Mouse (Mus musculus) intestine, embryonic 14.5 days (tissue): Measurements from ENCODE around the gene Synpr. TPM values are rescaled to one million over a fixed set of nuclear protein-coding genes. Genes with fewer than 3 reads are reported as not detected.

Experiments used
- ATAC-seq: fragments of 200-750 bp; cut with Nextera tagmentation; replicated peaks from 2 replicates; pipeline ENCODE4 v1.8.0; 2017; ENCODE audit warnings: low read depth, moderate number of reproducible peaks, moderate TSS enrichment, moderate library complexity; ENCODE audit not compliant: low FRiP score, low TSS enrichment
- DNase-seq: peaks from one replicate; pipeline ENCODE4 v3.0.0-alpha.2; 2018; ENCODE audit warnings: low spot score
- H3K27ac ChIP-seq: fragments of 300-500 bp; sonication (generic); 2 replicates; pipeline ENCODE4 v1.5.1; 2014; ENCODE audit warnings: low read depth, mild to moderate bottlenecking, control low read depth
- H3K27me3 ChIP-seq: fragments of 300-500 bp; sonication (generic); replicated peaks from 2 replicates; pipeline ENCODE4 v1.6.1; 2014; ENCODE audit warnings: low read length, control low read depth; ENCODE audit not compliant: control insufficient read depth, insufficient read depth
- H3K36me3 ChIP-seq: fragments of 300-500 bp; sonication (generic); 2 replicates; pipeline ENCODE4 v1.6.1; 2014; ENCODE audit warnings: low read length, control low read depth; ENCODE audit not compliant: control insufficient read depth, insufficient read depth
- H3K4me1 ChIP-seq: fragments of 300-500 bp; sonication (generic); replicated peaks from 2 replicates; pipeline ENCODE4 v1.6.1; 2014; ENCODE audit warnings: low read length, control low read depth, mixed read lengths; ENCODE audit not compliant: control insufficient read depth, insufficient read depth
- H3K4me2 ChIP-seq: fragments of 300-500 bp; sonication (generic); 2 replicates; pipeline ENCODE4 v1.6.1; 2014; ENCODE audit warnings: low read length
- H3K4me3 ChIP-seq: fragments of 300-500 bp; sonication (generic); 2 replicates; pipeline ENCODE4 v1.5.1; 2014; ENCODE audit warnings: low read depth, low read length, control low read depth, mixed read lengths
- H3K9ac ChIP-seq: fragments of 300-500 bp; sonication (generic); 2 replicates; pipeline ENCODE4 v1.6.1; 2014; ENCODE audit warnings: mild to moderate bottlenecking, low read length
- H3K9me3 ChIP-seq: fragments of 300-500 bp; sonication (generic); 2 replicates; pipeline ENCODE4 v1.6.1; 2016; ENCODE audit warnings: low read length, control low read depth; ENCODE audit not compliant: control insufficient read depth
- WGBS: fragments of 180-500 bp; shearing (Covaris S2); extraction: QIAGEN DNeasy Blood & Tissue Kit; methylation state at CpG from one replicate; pipeline ENCODE4 v1.1.7; 2014; 5-methylcytosine and 5-hydroxymethylcytosine counted together
- polyA plus RNA-seq: library from polyadenylated mRNA; unstranded; fragments of >200 nt; fragmentation: Nextera tagmentation; extraction: Ambion mirVana; gene quantifications from 2 replicates; pipeline ENCODE4 v1.2.1, GENCODE M21; 2014

The Synpr gene
- polyA plus RNA-seq, 1 experiment from 2014 or later: 4.3 TPM

GRCm38 (mm10) chr14:13361184-13361583 lies 76.6 kb downstream of the Synpr start:
- Histone ChIP-seq H3K9ac (no peak overlapping the region), H3K9me3 (no peaks in the 10 kb centered on the region), H3K4me3 (no peak overlapping the region), H3K4me2 (no peak overlapping the region), H3K4me1 (no peaks in the 10 kb centered on the region), H3K27ac (no peak overlapping the region), H3K36me3 (no peaks in the 10 kb centered on the region), H3K27me3 (no peaks in the 10 kb centered on the region)
- DNase-seq (no peak), ATAC-seq (no peak)

DNA sequence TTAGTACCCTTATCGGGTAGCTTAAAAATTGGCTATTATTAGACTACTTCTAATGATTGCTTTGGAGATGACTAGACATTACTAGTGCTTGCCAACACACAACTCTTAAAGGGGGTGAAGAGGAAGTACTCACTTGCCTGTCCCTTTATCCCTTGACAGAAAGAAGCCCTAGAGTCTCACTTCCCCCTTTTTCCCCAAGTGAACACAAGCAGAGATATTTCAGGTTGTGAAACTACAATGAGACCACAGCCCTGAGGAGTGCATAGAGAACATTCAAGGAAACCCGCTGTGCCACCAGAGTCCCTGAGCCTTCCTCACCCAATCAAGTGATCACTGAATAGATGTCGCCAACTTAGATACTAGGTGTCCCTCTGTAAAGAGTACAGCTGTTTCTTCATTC lies 77.1 kb downstream of the Synpr start:
- no peak overlapping the region for H3K27ac ChIP-seq
- WGBS: 89% methylated on average over 3 of the region's 3 CpGs
- H3K36me3 ChIP-seq: no peaks in the 10 kb centered on the region
- no peaks in the 10 kb centered on the region for H3K9me3 ChIP-seq
- H3K4me1 ChIP-seq: no peaks in the 10 kb centered on the region
- no peak overlapping the region for H3K9ac ChIP-seq
- DNase-seq (no peak), ATAC-seq (no peak)
- H3K4me2 ChIP-seq: no peak overlapping the region
- H3K27me3 ChIP-seq: no peaks in the 10 kb centered on the region
- H3K4me3 ChIP-seq: no peak overlapping the region

- 75% methylated on average over 3 of the region's 3 CpGs for WGBS
- H3K4me3 ChIP-seq: no peak overlapping the region
- no peak overlapping the region for H3K9ac ChIP-seq
- no peak for DNase-seq
- no peaks in the 10 kb centered on the region for H3K4me1 ChIP-seq
- no peaks in the 10 kb centered on the region for H3K9me3 ChIP-seq
- H3K27ac ChIP-seq: no peak overlapping the region
- no peak for ATAC-seq
- H3K4me2 ChIP-seq: no peak overlapping the region
- H3K36me3 ChIP-seq: no peaks in the 10 kb centered on the region
- H3K27me3 ChIP-seq: no peaks in the 10 kb centered on the region
Measured at GRCm38 (mm10) chr14:13368309-13368708, 83.7 kb downstream of the Synpr start.

DNA sequence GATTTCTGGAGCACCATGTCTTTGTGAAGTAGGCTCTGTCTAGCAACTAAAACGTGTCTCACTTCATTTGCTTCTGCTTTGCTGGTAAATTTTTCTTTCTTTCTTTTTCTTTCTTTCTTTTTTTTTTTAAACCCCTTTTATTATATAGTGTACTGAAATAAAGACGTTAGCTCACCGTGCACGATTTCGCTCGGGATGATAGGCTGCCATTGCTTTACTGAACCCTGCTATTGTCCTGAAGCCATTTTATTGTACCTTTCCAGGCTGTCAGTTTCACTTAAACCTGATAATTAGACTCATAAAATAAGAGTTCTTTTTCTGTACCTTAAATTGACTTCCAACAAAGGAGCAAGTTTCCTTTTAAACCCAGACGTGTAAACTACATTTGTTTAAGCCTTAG lies 104.5 kb downstream of the Synpr start:
- no peak overlapping the region for H3K9ac ChIP-seq
- no peak overlapping the region for H3K4me2 ChIP-seq
- no peaks in the 10 kb centered on the region for H3K9me3 ChIP-seq
- 65% methylated on average over 7 of the region's 7 CpGs for WGBS
- DNase-seq (no peak), ATAC-seq (no peak)
- no peaks in the 10 kb centered on the region for H3K4me1 ChIP-seq
- no peak overlapping the region for H3K27ac ChIP-seq
- H3K27me3 ChIP-seq: no peaks in the 10 kb centered on the region
- H3K4me3 ChIP-seq: no peak overlapping the region
- no peaks in the 10 kb centered on the region for H3K36me3 ChIP-seq

- Histone ChIP-seq H3K4me3 (no peak overlapping the region), H3K27ac (no peak overlapping the region), H3K9me3 (no peaks in the 10 kb centered on the region), H3K27me3 (no peaks in the 10 kb centered on the region), H3K4me1 (no peaks in the 10 kb centered on the region), H3K9ac (no peak overlapping the region), H3K4me2 (no peak overlapping the region), H3K36me3 (no peaks in the 10 kb centered on the region)
- no peak for DNase-seq
- WGBS: 81% methylated on average over 5 of the region's 5 CpGs
- ATAC-seq: no peak
Measured at GRCm38 (mm10) chr14:13389954-13390353, 105.4 kb downstream of the Synpr start.

- ATAC-seq: no peak
Measured at GRCm38 (mm10) chr14:13399226-13400020, 114.8 kb downstream of the Synpr start.

DNA sequence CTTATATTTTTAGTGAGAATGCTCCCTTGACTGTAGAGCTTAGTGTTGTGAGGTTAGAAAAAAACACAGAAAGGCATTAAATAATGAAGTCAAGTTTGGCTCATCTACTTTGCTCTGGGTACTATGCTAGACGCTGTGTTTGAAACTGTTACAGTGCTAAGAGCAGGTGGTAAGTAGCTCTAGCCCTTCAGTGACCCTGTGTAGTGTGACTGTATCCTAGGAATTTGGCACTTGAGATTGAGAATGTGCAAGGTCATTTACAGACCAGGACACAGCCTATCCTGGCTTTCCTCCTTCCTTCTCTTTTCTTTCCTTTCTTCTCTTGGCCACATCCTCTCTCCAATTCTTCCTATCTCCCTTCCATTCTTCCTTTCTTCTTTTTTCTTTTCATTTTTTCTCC lies 127.1 kb downstream of the Synpr start:
- Histone ChIP-seq H3K9ac (no peak overlapping the region), H3K4me2 (no peak overlapping the region), H3K27ac (no peak overlapping the region), H3K9me3 (no peaks in the 10 kb centered on the region), H3K36me3 (no peaks in the 10 kb centered on the region), H3K4me3 (no peak overlapping the region), H3K27me3 (no peaks in the 10 kb centered on the region), H3K4me1 (no peaks in the 10 kb centered on the region)
- ATAC-seq: no peak
- WGBS: 50% methylated on average over 1 of the region's 1 CpGs
- no peak for DNase-seq

More at GRCm38 (mm10) chr14:13399226-13400020, 114.8 kb downstream of the Synpr start:
- H3K9ac ChIP-seq: no peak overlapping the region
- H3K4me2 ChIP-seq: no peak overlapping the region
- no peaks in the 10 kb centered on the region for H3K9me3 ChIP-seq
- no peaks in the 10 kb centered on the region for H3K27me3 ChIP-seq
- WGBS: 40% methylated on average over 6 of the region's 6 CpGs
- no peaks in the 10 kb centered on the region for H3K4me1 ChIP-seq
- H3K36me3 ChIP-seq: no peaks in the 10 kb centered on the region
- no peak overlapping the region for H3K27ac ChIP-seq
- no peak for DNase-seq
- H3K4me3 ChIP-seq: no peak overlapping the region

DNA sequence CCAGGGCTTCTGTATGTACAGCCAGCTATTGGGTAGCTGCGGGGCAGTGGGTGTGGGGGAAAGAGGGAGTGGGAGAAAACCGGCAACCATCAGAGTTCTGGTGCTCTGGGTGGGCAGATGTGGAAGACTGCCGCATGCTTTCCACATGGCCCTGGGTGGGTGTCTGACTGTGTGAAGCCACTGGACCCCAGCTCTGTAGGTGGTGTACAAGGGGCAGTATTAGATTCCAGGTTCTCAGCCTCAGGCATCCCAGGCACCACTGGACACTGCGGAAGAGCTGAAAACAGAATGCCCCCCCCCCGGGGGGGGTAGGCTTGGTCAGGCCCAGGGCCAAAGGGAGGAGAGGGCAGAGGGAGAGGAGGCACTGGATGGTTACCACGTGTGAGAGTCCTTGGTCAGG lies 156.1 kb downstream of the Synpr start:
- ATAC-seq: no peak

GRCm38 (mm10) chr14:13444908-13445307 lies 160.3 kb downstream of the Synpr start:
- Histone ChIP-seq H3K9me3 (no peaks in the 10 kb centered on the region), H3K27ac (no peak overlapping the region), H3K27me3 (no peaks in the 10 kb centered on the region), H3K4me2 (no peak overlapping the region), H3K4me1 (no peaks in the 10 kb centered on the region), H3K36me3 (no peaks in the 10 kb centered on the region), H3K9ac (no peak overlapping the region), H3K4me3 (no peak overlapping the region)
- DNase-seq: no peak
- no peak for ATAC-seq
- 30% methylated on average over 2 of the region's 2 CpGs for WGBS

More for the DNA sequence above, 156.1 kb downstream of the Synpr start:
- H3K9ac ChIP-seq: no peak overlapping the region
- H3K27me3 ChIP-seq: no peaks in the 10 kb centered on the region
- H3K4me3 ChIP-seq: no peak overlapping the region
- H3K4me2 ChIP-seq: no peak overlapping the region
- H3K4me1 ChIP-seq: no peaks in the 10 kb centered on the region
- no peak overlapping the region for H3K27ac ChIP-seq
- H3K9me3 ChIP-seq: no peaks in the 10 kb centered on the region
- no peak for DNase-seq
- no peaks in the 10 kb centered on the region for H3K36me3 ChIP-seq
- WGBS: 77% methylated on average over 6 of the region's 6 CpGs
